Mouse (Mus musculus) forebrain, embryonic 12.5 days (tissue): Measurements from ENCODE around the gene BC067074. TPM values are rescaled to one million over a fixed set of nuclear protein-coding genes. Genes with fewer than 3 reads are reported as not detected.

Experiments
- ATAC-seq: fragments of 200-750 bp; cut with Nextera tagmentation; 2 replicates; pipeline ENCODE4 v1.8.0; 2017; ENCODE audit warnings: moderate TSS enrichment; ENCODE audit not compliant: low FRiP score
- H3K27ac ChIP-seq: fragments of 300-500 bp; sonication (generic); 2 replicates; pipeline ENCODE4 v1.5.1; 2016; ENCODE audit warnings: mild to moderate bottlenecking
- H3K27me3 ChIP-seq: fragments of 300-500 bp; sonication (generic); 2 replicates; pipeline ENCODE4 v1.6.1; 2016; ENCODE audit warnings: mild to moderate bottlenecking
- H3K36me3 ChIP-seq: fragments of 300-500 bp; sonication (generic); replicated peaks from 2 replicates; pipeline ENCODE4 v1.6.1; 2016; ENCODE audit warnings: mild to moderate bottlenecking
- H3K4me1 ChIP-seq: fragments of 300-500 bp; sonication (generic); 2 replicates; pipeline ENCODE4 v1.6.1; 2016
- H3K4me2 ChIP-seq: fragments of 300-500 bp; sonication (generic); 2 replicates; pipeline ENCODE4 v1.6.1; 2016; ENCODE audit warnings: mild to moderate bottlenecking, moderate library complexity
- H3K4me3 ChIP-seq: fragments of 300-500 bp; sonication (generic); replicated peaks from 2 replicates; pipeline ENCODE4 v1.5.1; 2016; ENCODE audit warnings: mild to moderate bottlenecking
- H3K9ac ChIP-seq: fragments of 300-500 bp; sonication (generic); 2 replicates; pipeline ENCODE4 v1.6.1; 2016; ENCODE audit warnings: mild to moderate bottlenecking
- H3K9me3 ChIP-seq: fragments of 300-500 bp; sonication (generic); 2 replicates; pipeline ENCODE4 v1.6.1; 2016
- WGBS: fragments of 180-500 bp; shearing (Covaris S2); methylation state at CpG from one replicate; pipeline ENCODE4 v1.1.7; 2016; 5-methylcytosine and 5-hydroxymethylcytosine counted together
- polyA plus RNA-seq: library from polyadenylated mRNA; unstranded; fragments of >200 nt; fragmentation: Nextera tagmentation; extraction: Ambion mirVana; gene quantifications from 2 replicates; pipeline ENCODE4 v1.2.1, GENCODE M21; 2016

BC067074 gene
- polyA plus RNA-seq, 1 experiment from 2014 or later, result 2.2 TPM

DNA sequence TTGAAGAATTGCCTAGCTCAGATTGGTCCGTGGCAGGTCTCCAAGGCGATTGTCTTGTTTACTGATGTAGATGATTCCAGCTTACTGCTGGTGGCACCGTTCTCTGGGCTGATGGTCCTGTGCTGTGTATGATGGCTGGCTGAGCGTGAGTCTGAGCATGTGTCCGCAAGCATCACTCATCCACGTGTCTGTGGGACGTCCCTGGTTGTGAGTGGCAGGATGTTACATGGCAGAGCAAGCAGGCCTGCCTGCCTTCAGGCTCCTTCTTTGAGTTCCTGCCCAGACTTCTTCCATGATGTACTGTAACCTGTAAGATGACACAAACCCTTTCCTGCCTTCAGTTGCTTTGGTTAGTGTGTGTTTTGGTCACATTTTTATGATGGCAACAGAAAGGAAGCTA, 5.8 kb upstream of the BC067074 start:
- Histone ChIP-seq H3K27me3 (peaks cover 5% of the 10 kb centered on the region), H3K9ac (no peak overlapping the region), H3K9me3 (no peaks in the 10 kb centered on the region), H3K4me1 (no peaks in the 10 kb centered on the region), H3K27ac (no peak overlapping the region), H3K4me3 (no peak overlapping the region), H3K4me2 (no peak overlapping the region), H3K36me3 (no peaks in the 10 kb centered on the region)
- ATAC-seq, result no peak
- 88% methylated on average over 7 of the region's 7 CpGs for WGBS

DNA sequence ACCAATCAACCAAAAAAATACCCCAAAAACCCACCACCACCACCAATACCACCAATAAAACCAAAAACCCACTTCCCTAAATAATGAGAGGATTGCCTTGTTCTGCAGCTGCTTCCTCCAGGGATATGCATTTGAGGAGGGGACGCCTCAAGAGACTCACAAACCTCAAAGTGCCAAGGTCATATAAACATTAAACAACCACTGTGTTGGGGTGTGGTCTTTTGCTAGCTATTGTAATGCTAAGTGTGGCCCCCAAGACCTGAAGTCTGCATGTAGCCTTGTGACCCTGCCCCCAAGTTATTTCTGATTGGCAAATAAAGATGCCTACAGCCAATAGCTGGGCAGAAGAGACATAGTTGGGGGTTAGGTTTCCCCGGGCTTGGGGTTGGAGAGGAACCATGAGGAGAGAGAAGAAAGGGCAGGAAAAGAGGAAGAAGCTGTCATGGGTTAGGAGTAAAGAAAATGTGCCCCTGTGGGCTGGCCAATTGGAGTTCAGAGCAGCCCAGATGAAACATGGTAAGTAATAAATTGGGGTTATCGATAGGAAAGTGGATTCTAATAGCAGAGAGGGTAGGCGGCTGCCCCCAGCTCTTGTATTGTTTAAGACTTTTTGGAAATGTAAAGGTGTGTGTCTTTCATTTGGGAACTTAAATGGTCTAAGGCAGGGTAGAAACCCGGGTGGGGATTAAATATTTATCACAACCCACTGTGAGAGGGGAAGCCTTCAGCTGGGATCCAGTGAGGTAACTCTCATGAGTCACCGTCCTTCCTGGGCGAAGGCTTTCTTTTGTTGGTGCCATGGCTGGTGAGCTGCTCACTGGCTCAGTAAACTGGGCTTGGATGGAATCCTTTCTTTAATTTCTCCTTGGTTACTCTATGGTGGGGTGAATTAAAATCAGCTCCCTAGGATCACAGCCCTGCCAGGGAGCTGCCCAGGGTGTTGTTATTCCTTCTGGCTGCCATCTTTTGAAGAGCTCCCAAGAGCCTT, 4.5 kb upstream of the BC067074 start:
- peaks cover 19% of the 10 kb centered on the region for H3K27me3 ChIP-seq
- no peak overlapping the region for H3K9ac ChIP-seq
- no peak overlapping the region for H3K4me2 ChIP-seq
- H3K36me3 ChIP-seq, result no peaks in the 10 kb centered on the region
- WGBS, result 83% methylated on average over 7 of the region's 7 CpGs
- ATAC-seq, result no peak
- peaks cover 11% of the 10 kb centered on the region for H3K4me1 ChIP-seq
- no peaks in the 10 kb centered on the region for H3K9me3 ChIP-seq
- no peak overlapping the region for H3K4me3 ChIP-seq
- H3K27ac ChIP-seq, result no peak overlapping the region

DNA sequence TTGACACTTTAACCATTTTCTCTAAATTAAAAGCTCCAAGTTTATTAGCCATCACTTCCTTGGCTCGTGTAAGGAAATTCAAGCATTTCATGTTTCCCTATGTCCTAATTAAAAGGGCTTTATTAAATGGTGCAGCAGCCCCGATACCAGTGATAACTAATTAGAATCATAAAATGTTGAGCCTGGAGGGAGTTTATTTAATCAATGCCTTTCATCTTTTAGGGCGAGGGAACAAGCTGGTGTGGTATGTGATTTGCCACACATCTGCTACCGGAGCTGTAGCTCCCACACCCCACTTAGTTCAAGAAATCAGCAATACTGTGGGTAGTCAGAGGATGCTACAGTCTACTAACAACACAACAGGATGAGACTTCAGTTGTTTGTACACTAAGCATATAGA, 3.2 kb upstream of the BC067074 start:
- H3K9me3 ChIP-seq, result no peaks in the 10 kb centered on the region
- H3K4me2 ChIP-seq, result no peak overlapping the region
- no peak overlapping the region for H3K4me3 ChIP-seq
- 55% methylated on average over 4 of the region's 4 CpGs for WGBS
- peaks cover 12% of the 10 kb centered on the region for H3K4me1 ChIP-seq
- no peak overlapping the region for H3K9ac ChIP-seq
- no peaks in the 10 kb centered on the region for H3K36me3 ChIP-seq
- no peak for ATAC-seq
- H3K27ac ChIP-seq, result no peak overlapping the region
- peaks cover 31% of the 10 kb centered on the region for H3K27me3 ChIP-seq

DNA sequence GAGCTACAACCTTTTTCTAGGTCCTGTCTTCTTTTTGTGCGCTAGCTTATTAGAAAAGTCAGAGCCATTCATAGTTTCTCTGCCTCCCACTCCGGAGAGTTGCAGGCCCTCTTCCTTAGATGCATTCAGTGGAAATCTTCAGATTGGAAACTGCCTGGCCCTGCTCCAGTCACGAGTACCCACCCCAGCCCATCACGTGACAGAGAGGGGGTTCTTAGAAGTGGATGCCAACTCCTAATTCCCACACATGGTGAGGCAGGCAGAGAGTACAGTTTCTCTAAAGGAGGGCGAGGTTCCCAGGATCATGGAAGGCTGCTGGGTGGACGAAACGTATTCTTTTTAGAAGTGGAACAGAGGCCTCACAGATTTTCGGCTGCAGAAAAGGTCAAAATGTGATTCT, 958 bp upstream of the BC067074 start:
- Histone ChIP-seq H3K36me3 (no peaks in the 10 kb centered on the region), H3K4me1 (peaks cover 12% of the 10 kb centered on the region), H3K4me3 (no peak overlapping the region), H3K9ac (no peak overlapping the region), H3K4me2 (no peak overlapping the region), H3K27me3 (peaks cover 32% of the 10 kb centered on the region), H3K27ac (no peak overlapping the region), H3K9me3 (no peaks in the 10 kb centered on the region)
- WGBS, result 87% methylated on average over 8 of the region's 8 CpGs
- no peak for ATAC-seq

DNA sequence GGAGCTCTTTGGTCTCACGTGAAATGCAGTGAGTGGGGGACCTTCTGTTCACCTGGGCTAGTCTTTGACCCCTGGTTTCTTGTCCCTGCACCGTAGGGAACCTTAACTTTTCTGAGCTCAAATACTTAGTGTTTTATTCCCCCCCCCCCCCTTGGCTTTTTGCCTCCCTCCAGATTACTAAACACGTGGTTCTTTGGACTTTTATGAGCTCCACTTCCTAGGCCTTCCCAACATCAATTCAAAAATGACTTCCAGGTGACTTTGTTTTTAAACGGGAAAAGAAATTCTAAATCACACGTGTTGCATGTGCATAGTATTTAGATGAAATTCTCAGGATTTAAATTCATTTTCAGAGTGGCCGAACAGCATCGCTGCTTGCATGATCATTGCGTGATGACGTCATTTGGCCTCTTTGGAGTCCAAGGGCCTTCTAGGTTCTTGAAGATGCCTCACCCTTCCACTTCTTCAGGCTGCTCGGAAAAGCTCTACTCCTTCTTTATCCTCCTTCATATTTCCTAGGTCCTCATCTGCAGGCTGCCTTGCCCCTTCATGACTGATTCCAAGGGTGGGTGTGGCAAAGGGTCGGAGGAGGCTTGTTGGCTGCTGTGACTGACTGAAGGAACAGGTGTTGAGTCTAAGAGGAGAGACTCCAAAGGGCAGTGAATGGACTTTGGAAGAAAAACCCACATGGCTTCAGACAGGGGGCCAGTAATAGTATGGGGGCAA, 911 bp downstream of the BC067074 start:
- 62% methylated on average over 11 of the region's 11 CpGs for WGBS
- H3K4me3 ChIP-seq, result peak overlapping the region; percentile 68
- H3K27ac ChIP-seq, result no peak overlapping the region
- 0 out of 2 replicates have a peak overlapping the region, but pooled peaks have one; percentile 74 for H3K9ac ChIP-seq
- ATAC-seq, result peak; percentile 5; the same call in 1 of the 2 replicates
- no peaks in the 10 kb centered on the region for H3K9me3 ChIP-seq
- peaks cover 12% of the 10 kb centered on the region for H3K4me1 ChIP-seq
- H3K36me3 ChIP-seq, result no peaks in the 10 kb centered on the region
- peaks cover 32% of the 10 kb centered on the region for H3K27me3 ChIP-seq
- peak overlapping the region; percentile 92 for H3K4me2 ChIP-seq

DNA sequence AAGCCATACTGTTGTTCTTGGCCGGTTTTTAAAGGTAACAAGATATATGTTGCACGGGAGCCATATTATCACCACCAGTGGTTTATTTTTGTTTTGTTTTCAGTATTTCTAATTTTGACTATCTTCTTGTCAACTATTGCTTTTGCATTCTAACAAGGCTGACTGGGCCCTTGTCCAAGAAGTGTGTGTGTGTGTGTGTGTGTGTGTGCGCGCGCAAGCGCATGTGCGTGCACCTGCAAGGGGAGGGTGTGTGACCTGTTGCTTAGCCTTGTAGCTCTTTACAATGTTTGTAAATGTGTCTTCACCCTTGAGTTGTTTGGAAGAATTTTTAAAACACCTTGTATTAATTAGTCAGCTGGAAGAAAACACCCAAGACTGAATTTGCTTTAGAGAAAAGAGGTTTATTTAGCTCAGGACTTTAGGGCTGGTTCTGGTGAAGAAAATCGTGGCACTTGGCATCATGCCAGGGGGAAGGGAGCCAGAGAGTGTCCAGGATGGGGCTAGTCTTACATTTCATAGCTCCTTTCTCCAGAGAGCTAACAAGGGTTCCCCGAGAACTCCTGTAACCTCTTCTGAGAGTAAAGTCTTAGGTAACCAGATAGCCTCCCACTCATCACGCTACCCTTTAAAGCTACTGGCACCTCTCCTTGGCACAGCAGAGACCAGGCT, 3.0 kb downstream of the BC067074 start:
- no peak overlapping the region for H3K4me2 ChIP-seq
- no peak overlapping the region for H3K9ac ChIP-seq
- no peaks in the 10 kb centered on the region for H3K36me3 ChIP-seq
- no peak overlapping the region for H3K27ac ChIP-seq
- 89% methylated on average over 10 of the region's 10 CpGs for WGBS
- no peak for ATAC-seq
- H3K4me3 ChIP-seq, result no peak overlapping the region
- H3K27me3 ChIP-seq, result peaks cover 32% of the 10 kb centered on the region
- H3K4me1 ChIP-seq, result peaks cover 12% of the 10 kb centered on the region
- no peaks in the 10 kb centered on the region for H3K9me3 ChIP-seq

DNA sequence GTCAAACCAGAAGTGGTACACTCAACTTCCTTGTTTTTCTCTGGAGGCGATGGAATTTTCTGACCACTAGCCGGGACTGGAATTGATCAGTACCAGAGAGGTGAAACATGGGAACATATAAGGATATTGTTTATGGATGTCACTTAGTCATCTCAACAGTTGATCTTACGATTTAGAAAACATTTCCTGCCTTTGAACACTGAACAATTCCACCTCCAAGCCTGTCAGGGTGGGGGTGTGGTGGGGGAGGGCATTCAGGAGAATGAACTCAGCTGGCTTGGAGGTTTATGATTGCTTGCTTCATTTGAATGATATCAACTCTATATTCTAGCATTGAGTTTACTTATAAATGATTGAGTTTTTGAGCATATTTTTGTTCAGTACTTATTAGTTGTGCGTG, 13.6 kb downstream of the BC067074 start:
- no peak for ATAC-seq
- H3K27ac ChIP-seq, result no peak overlapping the region
- no peaks in the 10 kb centered on the region for H3K36me3 ChIP-seq
- H3K27me3 ChIP-seq, result no peaks in the 10 kb centered on the region
- no peak overlapping the region for H3K4me3 ChIP-seq
- no peak overlapping the region for H3K9ac ChIP-seq
- no peak overlapping the region for H3K4me2 ChIP-seq
- H3K4me1 ChIP-seq, result no peaks in the 10 kb centered on the region
- H3K9me3 ChIP-seq, result no peaks in the 10 kb centered on the region
- WGBS, result 91% methylated on average over 4 of the region's 4 CpGs

DNA sequence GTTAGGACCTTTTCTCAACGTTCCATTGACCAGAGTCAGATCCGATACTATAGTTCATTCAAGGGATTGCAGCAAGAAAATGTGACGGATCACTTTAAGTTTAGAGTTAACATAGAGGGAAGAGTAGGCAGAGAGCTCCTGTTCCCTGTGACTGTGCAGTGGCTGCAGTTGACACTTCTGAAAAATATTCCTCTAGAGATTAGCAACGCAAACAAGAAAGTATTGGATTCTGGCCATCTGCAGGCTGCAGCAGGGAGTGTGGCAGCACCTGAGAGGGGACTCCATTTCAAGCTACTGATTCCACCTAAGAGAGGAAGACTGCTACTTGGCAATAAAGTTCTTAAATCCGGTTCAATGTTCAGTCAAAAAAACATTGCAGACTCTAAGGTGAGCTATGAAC, 26.6 kb downstream of the BC067074 start:
- Histone ChIP-seq H3K4me1 (no peaks in the 10 kb centered on the region), H3K9me3 (no peaks in the 10 kb centered on the region), H3K36me3 (no peaks in the 10 kb centered on the region), H3K27me3 (no peaks in the 10 kb centered on the region), H3K4me3 (no peak overlapping the region), H3K27ac (no peak overlapping the region), H3K4me2 (no peak overlapping the region), H3K9ac (no peak overlapping the region)
- 88% methylated on average over 5 of the region's 5 CpGs for WGBS
- ATAC-seq, result no peak

DNA sequence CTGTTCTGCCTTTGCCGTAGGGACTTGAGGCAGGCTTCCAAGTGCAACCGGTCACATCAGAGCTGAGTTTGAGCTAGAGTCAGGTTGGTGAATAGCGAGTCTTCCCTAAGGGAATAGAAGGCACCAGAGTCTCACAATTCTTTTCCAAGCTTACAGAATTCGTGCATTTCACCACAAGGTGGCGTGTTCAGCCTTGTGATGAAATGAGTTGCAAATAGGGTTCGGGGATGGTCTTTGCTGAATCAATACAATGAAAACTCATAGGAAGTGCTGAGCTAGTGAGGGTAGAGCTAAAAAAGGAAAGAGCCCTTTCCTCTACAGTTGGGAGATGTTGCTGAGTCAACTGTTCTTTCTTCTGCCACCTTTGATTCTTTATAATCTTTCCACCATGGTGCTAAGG, 29.0 kb downstream of the BC067074 start:
- no peaks in the 10 kb centered on the region for H3K36me3 ChIP-seq
- H3K27me3 ChIP-seq, result no peaks in the 10 kb centered on the region
- H3K27ac ChIP-seq, result no peak overlapping the region
- H3K4me1 ChIP-seq, result no peaks in the 10 kb centered on the region
- WGBS, result 20% methylated on average over 6 of the region's 6 CpGs
- H3K4me3 ChIP-seq, result no peak overlapping the region
- H3K9me3 ChIP-seq, result no peaks in the 10 kb centered on the region
- ATAC-seq, result no peak
- H3K4me2 ChIP-seq, result no peak overlapping the region
- H3K9ac ChIP-seq, result no peak overlapping the region

DNA sequence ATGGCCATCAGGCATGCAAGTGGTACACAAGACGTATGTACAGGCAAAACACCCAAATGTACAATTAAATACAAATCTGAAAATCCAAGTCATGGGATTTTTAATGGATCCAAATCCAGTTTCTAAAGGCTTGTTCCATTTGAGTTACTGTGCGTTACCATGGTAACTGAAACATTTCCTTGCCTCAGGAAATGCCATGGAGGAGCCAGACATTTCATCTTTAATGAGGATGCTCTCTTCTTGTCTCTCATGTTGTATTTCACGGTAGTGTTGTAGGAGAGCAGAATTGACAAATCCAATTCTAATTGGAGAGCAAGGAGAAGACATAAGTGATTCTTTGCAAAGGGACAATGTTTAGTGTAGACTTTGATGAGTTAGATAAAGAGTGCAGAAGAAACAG, 31.3 kb downstream of the BC067074 start:
- no peak overlapping the region for H3K4me3 ChIP-seq
- no peaks in the 10 kb centered on the region for H3K4me1 ChIP-seq
- no peaks in the 10 kb centered on the region for H3K36me3 ChIP-seq
- no peak overlapping the region for H3K9ac ChIP-seq
- H3K27me3 ChIP-seq, result no peaks in the 10 kb centered on the region
- ATAC-seq, result no peak
- H3K9me3 ChIP-seq, result no peaks in the 10 kb centered on the region
- H3K27ac ChIP-seq, result no peak overlapping the region
- H3K4me2 ChIP-seq, result no peak overlapping the region
- WGBS, result 86% methylated on average over 3 of the region's 3 CpGs

DNA sequence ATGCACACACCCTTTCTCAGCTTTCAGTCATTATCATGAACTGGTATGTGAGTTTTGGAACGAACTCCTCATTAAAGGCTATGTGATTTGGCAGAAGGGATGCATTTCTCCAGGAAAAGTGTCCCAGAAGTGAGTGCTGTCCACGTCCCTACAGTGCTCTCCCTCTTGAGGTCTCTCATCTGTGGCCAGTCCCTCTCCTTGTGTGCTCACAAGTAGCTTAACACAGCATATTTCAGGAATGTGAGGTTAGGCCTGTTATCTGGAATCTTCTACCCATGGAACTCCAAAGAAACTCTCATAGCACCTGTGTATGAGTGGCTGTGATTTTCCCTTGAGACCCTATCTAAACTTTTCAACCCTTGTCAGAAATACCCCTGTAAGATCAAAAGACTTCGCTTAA, 32.7 kb downstream of the BC067074 start:
- H3K36me3 ChIP-seq, result no peaks in the 10 kb centered on the region
- no peak for ATAC-seq
- H3K9ac ChIP-seq, result no peak overlapping the region
- no peak overlapping the region for H3K4me3 ChIP-seq
- 75% methylated on average over 3 of the region's 3 CpGs for WGBS
- H3K27ac ChIP-seq, result no peak overlapping the region
- H3K9me3 ChIP-seq, result no peaks in the 10 kb centered on the region
- no peaks in the 10 kb centered on the region for H3K4me1 ChIP-seq
- no peaks in the 10 kb centered on the region for H3K27me3 ChIP-seq
- no peak overlapping the region for H3K4me2 ChIP-seq

DNA sequence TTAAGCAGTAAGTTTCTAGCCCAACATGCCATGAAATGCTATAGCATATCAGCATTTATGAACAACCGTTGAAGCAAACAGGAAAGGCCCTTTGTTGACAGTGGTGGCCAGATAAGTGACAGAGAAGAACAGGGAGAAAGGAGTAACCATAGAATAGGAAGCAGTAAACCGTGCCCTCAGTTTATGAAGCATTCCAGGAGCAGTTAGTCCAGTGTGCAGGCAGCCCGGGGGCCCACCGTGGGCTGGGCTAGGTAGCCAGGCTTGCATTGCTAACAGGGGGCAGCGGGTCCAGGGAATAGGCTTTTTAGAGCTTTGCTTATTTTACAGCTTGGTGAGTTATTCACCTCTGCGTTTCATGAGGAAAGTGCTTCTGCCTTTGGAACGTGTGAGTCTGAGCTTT, 39.3 kb downstream of the BC067074 start:
- 84% methylated on average over 7 of the region's 7 CpGs for WGBS
- no peak overlapping the region for H3K9ac ChIP-seq

More for the DNA sequence above, 39.3 kb downstream of the BC067074 start:
- Histone ChIP-seq H3K9me3 (no peaks in the 10 kb centered on the region), H3K27me3 (no peaks in the 10 kb centered on the region), H3K4me1 (no peaks in the 10 kb centered on the region), H3K36me3 (no peaks in the 10 kb centered on the region), H3K4me3 (no peak overlapping the region), H3K4me2 (no peak overlapping the region), H3K27ac (no peak overlapping the region)
- no peak for ATAC-seq
